Mouse (Mus musculus) adrenal gland, postnatal 10 days (tissue): ENCODE measurements at regions not wholly inside any gene's neighbourhood (a gene's known extent, or its start where the extent isn't known, plus 50 kb on each side); places are given as distances from the start of the nearest gene placed in this dataset.
"Not testable (repeated sequence)": the region's sequence is repeated elsewhere in the genome, so short reads cannot be mapped to it uniquely, and the experiment has no call there.

ENCODE experiments used
- DNase-seq: peaks from one replicate; pipeline ENCODE4 v3.0.0; 2021; ENCODE audit warnings: mixed read lengths

GRCm38 (mm10) chr13:65375273-65375672, 96.7 kb downstream of the Zfp369 start:
- DNase-seq = not testable (repeated sequence)

- DNase-seq = not testable (repeated sequence)
Observed at GRCm38 (mm10) chr13:65379411-65379810, 100.8 kb downstream of the Zfp369 start.

GRCm38 (mm10) chr13:65414990-65415389, 97.5 kb upstream of the Gm10139 start:
- not testable (repeated sequence) for DNase-seq

- peak; percentile 2 for DNase-seq
Observed at GRCm38 (mm10) chr13:65420201-65420600, 92.3 kb upstream of the Gm10139 start.
